Mouse (Mus musculus) thymus, adult 2 months (tissue): Measurements from ENCODE around the gene Zfp663. TPM values are rescaled to one million over a fixed set of nuclear protein-coding genes. Genes with fewer than 3 reads are reported as not detected.
A peak's percentile ranks its signal among the peaks of the same experiment; 100 is the strongest.

Experiments used
- DNase-seq: peaks from one replicate; pipeline ENCODE4 v3.0.0; 2021
- H3K27ac ChIP-seq: fragments of 200-500 bp; 2 replicates; pipeline ENCODE4 v1.5.1; 2012; ENCODE audit warnings: low read length, control low read depth; ENCODE audit not compliant: control insufficient read depth, insufficient read depth
- H3K27me3 ChIP-seq: fragments of 200-500 bp; 2 replicates; pipeline ENCODE4 v1.6.1; 2012; ENCODE audit warnings: mild to moderate bottlenecking, low read length, moderate library complexity, mixed read lengths; ENCODE audit not compliant: control insufficient read depth, insufficient read depth
- H3K36me3 ChIP-seq: fragments of 200-500 bp; 2 replicates; pipeline ENCODE4 v1.6.1; 2012; ENCODE audit warnings: mild to moderate bottlenecking, low read length, moderate library complexity; ENCODE audit not compliant: control insufficient read depth, insufficient read depth
- H3K4me1 ChIP-seq: fragments of 200-500 bp; replicated peaks from 2 replicates; pipeline ENCODE4 v1.6.1; 2012; ENCODE audit warnings: low read length; ENCODE audit not compliant: control insufficient read depth, insufficient read depth
- H3K4me3 ChIP-seq: fragments of 200-500 bp; 2 replicates; pipeline ENCODE4 v1.5.1; 2012; ENCODE audit warnings: mild to moderate bottlenecking, low read length, control low read depth, moderate library complexity; ENCODE audit not compliant: control insufficient read depth, insufficient read depth
- CTCF ChIP-seq: fragments of 200-500 bp; IDR thresholded peaks from 2 replicates; pipeline ENCODE4 v1.5.1; 2012; ENCODE audit warnings: mild to moderate bottlenecking, control low read depth, low read length, moderate library complexity, borderline replicate concordance; ENCODE audit not compliant: control insufficient read depth, poor library complexity, insufficient read depth; ENCODE audit errors: extremely low read depth
- POLR2A ChIP-seq: fragments of 200-500 bp; IDR thresholded peaks from 2 replicates; pipeline ENCODE4 v1.6.1; 2012; ENCODE audit warnings: mild to moderate bottlenecking, low read length, control low read depth, moderate library complexity; ENCODE audit not compliant: control insufficient read depth, poor library complexity, insufficient read depth; ENCODE audit errors: extremely low read depth
- WGBS: fragments of 180-500 bp; shearing (Covaris S2); methylation state at CpG from one replicate; pipeline ENCODE4 v1.1.7; 2018; 5-methylcytosine and 5-hydroxymethylcytosine counted together
- polyA plus RNA-seq: library from polyadenylated mRNA; depleted of rRNA; stranded (reverse); fragments of >200 nt; gene quantifications from 2 replicates; pipeline ENCODE4 v1.2.3, GENCODE M21; 2012

Zfp663 gene
- polyA plus RNA-seq, 1 experiment = not detected

- H3K4me3 ChIP-seq = no peak overlapping the region
- H3K36me3 ChIP-seq = no peaks in the 10 kb centered on the region
- H3K27me3 ChIP-seq = no peaks in the 10 kb centered on the region
- WGBS = 56% methylated on average over 4 of the region's 4 CpGs
- no peaks in the 10 kb centered on the region for H3K4me1 ChIP-seq
- TF ChIP-seq POLR2A (no peak), CTCF (no peak)
- no peak overlapping the region for H3K27ac ChIP-seq
- DNase-seq = no peak
Measured at GRCm38 (mm10) chr2:165376001-165376400, 7.5 kb upstream of the Zfp663 start.

GRCm38 (mm10) chr2:165375478-165375877 is 6.9 kb upstream of the Zfp663 start:
- no peaks in the 10 kb centered on the region for H3K36me3 ChIP-seq
- H3K4me1 ChIP-seq = no peaks in the 10 kb centered on the region
- DNase-seq = no peak
- no peak overlapping the region for H3K27ac ChIP-seq
- H3K4me3 ChIP-seq = no peak overlapping the region
- WGBS = 89% methylated on average over 5 of the region's 5 CpGs
- no peaks in the 10 kb centered on the region for H3K27me3 ChIP-seq
- TF ChIP-seq POLR2A = no peak
- TF ChIP-seq CTCF = no peak

GRCm38 (mm10) chr2:165371066-165371465 is 2.5 kb upstream of the Zfp663 start:
- H3K4me1 ChIP-seq = 0 out of 2 replicates have a peak, but pooled peaks cover 4% of the 10 kb centered on the region
- H3K36me3 ChIP-seq = no peaks in the 10 kb centered on the region
- H3K4me3 ChIP-seq = no peak overlapping the region
- H3K27ac ChIP-seq = no peak overlapping the region
- WGBS = 31% methylated on average over 3 of the region's 3 CpGs
- DNase-seq = no peak
- TF ChIP-seq POLR2A (no peak), CTCF (no peak)
- H3K27me3 ChIP-seq = peaks cover 6% of the 10 kb centered on the region

GRCm38 (mm10) chr2:165370348-165370747 is 1.8 kb upstream of the Zfp663 start:
- 49% methylated on average over 3 of the region's 3 CpGs for WGBS
- Histone ChIP-seq H3K36me3 (no peaks in the 10 kb centered on the region), H3K27ac (no peak overlapping the region), H3K4me3 (no peak overlapping the region), H3K4me1 (0 out of 2 replicates have a peak, but pooled peaks cover 4% of the 10 kb centered on the region), H3K27me3 (peaks cover 6% of the 10 kb centered on the region)
- TF ChIP-seq CTCF (no peak), POLR2A (no peak)
- DNase-seq = no peak

GRCm38 (mm10) chr2:165367868-165368439 is 575 bp downstream of the Zfp663 start:
- H3K27ac ChIP-seq = no peak overlapping the region
- H3K4me3 ChIP-seq = no peak overlapping the region
- 3% methylated on average over 13 of the region's 13 CpGs for WGBS
- 0 out of 2 replicates have a peak, but pooled peaks cover 4% of the 10 kb centered on the region for H3K4me1 ChIP-seq
- DNase-seq = peak; percentile 22
- H3K36me3 ChIP-seq = no peaks in the 10 kb centered on the region
- peaks cover 6% of the 10 kb centered on the region for H3K27me3 ChIP-seq
- TF ChIP-seq POLR2A (no peak), CTCF (no peak)

GRCm38 (mm10) chr2:165367047-165367520 is 1.4 kb downstream of the Zfp663 start:
- Histone ChIP-seq H3K27me3 (peaks cover 6% of the 10 kb centered on the region), H3K4me3 (no peak overlapping the region), H3K36me3 (no peaks in the 10 kb centered on the region), H3K27ac (no peak overlapping the region), H3K4me1 (0 out of 2 replicates have a peak, but pooled peaks cover 4% of the 10 kb centered on the region)
- under 1% methylated on average over 5 of the region's 8 CpGs for WGBS
- peak; percentile 6 for DNase-seq
- no peak for TF ChIP-seq POLR2A
- TF ChIP-seq CTCF = no peak

- Histone ChIP-seq H3K4me3 (no peak overlapping the region), H3K27ac (no peak overlapping the region), H3K36me3 (no peaks in the 10 kb centered on the region), H3K27me3 (peaks cover 6% of the 10 kb centered on the region), H3K4me1 (0 out of 2 replicates have a peak, but pooled peaks cover 4% of the 10 kb centered on the region)
- peak; percentile 39 for DNase-seq
- 14% methylated on average over 21 of the region's 21 CpGs for whole genome bisulfite sequencing
- TF ChIP-seq CTCF = peak; percentile 95
- no peak for TF ChIP-seq POLR2A
Measured at GRCm38 (mm10) chr2:165364334-165365091, 4.0 kb downstream of the Zfp663 start.
